Comparison of ENCODE assay signal across 24 mouse cellular contexts in genomic region chr3:89455786-89456285, GRCm38 (mm10).
"Had no signal": no experiment of that assay in that cellular context is flagged by ENCODE, and none has a peak within 500 bp of the region (broad histone marks: within the 10 kb centered on the region; RNA-seq: fewer than 3 reads in every experiment).

No protein-coding gene starts in this region.

- H3K4me2 ChIP-seq: kidney, embryonic 15.5 days; limb, embryonic 12.5 days; limb, embryonic 15.5 days; liver, embryonic 11.5 days; lung, embryonic 14.5 days; midbrain, embryonic 11.5 days; midbrain, embryonic 15.5 days; neural tube, embryonic 12.5 days; neural tube, embryonic 15.5 days had no signal

- H3K9ac ChIP-seq: kidney, embryonic 15.5 days; limb, embryonic 12.5 days; limb, embryonic 15.5 days; liver, embryonic 14.5 days; liver, postnatal 0 days; lung, embryonic 14.5 days; midbrain, embryonic 15.5 days; neural tube, embryonic 12.5 days; neural tube, embryonic 15.5 days had no signal

- H3K9me3 ChIP-seq: kidney, embryonic 15.5 days; limb, embryonic 12.5 days; limb, embryonic 15.5 days; megakaryocyte, embryonic 14.5 days; midbrain, embryonic 15.5 days; neural tube, embryonic 12.5 days; neural tube, embryonic 15.5 days had no signal

- H3K36me3 ChIP-seq: kidney, embryonic 15.5 days; limb, embryonic 12.5 days; limb, embryonic 15.5 days; midbrain, embryonic 15.5 days; neural tube, embryonic 12.5 days; neural tube, embryonic 15.5 days had no signal

- ATAC-seq: liver, postnatal 0 days; midbrain, embryonic 15.5 days had no signal

- DNase-seq: kidney, adult 8-10 months; kidney, postnatal 10 days; kidney, postnatal 36 days; layer of hippocampus, postnatal 36 days; left cerebral cortex, postnatal 4 days; liver, postnatal 0 days; lung, embryonic 14.5 days; lung, postnatal 36 days; right cerebral cortex, adult 18-20 months; thymus, adult 2 months; thymus, postnatal 14 days; thymus, postnatal 4 days had no signal

- H3K4me3 ChIP-seq: kidney, embryonic 15.5 days; left cerebral cortex, adult 2 months; limb, embryonic 12.5 days; limb, embryonic 15.5 days; megakaryocyte, embryonic 14.5 days; midbrain, embryonic 15.5 days; neural tube, embryonic 12.5 days; neural tube, embryonic 15.5 days had no signal

- H3K27me3 ChIP-seq: kidney, embryonic 15.5 days; limb, embryonic 12.5 days; limb, embryonic 15.5 days; megakaryocyte, embryonic 14.5 days; midbrain, embryonic 15.5 days; neural tube, embryonic 12.5 days; neural tube, embryonic 15.5 days had no signal

- H3K27ac ChIP-seq: kidney, embryonic 15.5 days; left cerebral cortex, adult 2 months; limb, embryonic 15.5 days; liver, embryonic 14.5 days; midbrain, embryonic 15.5 days; neural tube, embryonic 12.5 days; neural tube, embryonic 15.5 days; stomach, postnatal 0 days had no signal
